Comparison of ENCODE assay signal across 21 mouse cellular contexts in the genomic region with DNA sequence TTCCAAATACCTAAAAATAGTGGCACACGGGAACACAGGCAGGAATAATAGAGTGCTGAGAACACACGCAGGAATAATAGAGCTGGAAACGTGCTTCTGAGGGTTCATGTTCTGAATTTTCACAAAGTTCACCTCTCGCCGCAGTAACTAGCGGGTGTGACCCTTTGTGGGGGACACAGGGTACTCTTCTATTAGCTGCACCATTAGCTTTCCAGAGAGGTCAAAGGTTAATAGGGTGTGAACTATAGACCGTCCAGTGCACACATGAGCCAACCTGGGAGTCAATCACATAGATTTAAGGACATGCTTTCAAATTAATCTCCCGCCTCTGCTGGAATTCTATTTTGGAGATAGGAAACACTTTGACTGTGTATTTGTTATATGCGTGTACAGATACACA. TPM values are rescaled to one million over a fixed set of nuclear protein-coding genes. Genes with fewer than 3 reads are reported as not detected.
A peak's percentile ranks its signal among the peaks of the same experiment; 100 is the strongest.
DNase-seq lines count a peak whose midpoint lies in the region; ATAC-seq and TF ChIP-seq lines count a peak whose summit lies in the region.
"Had no signal": no experiment of that assay in that cellular context is flagged by ENCODE, and none has a peak within 500 bp of the region (broad histone marks: within the 10 kb centered on the region; RNA-seq: fewer than 3 reads in every experiment).

No protein-coding gene starts in this region.

- no peak for TF ChIP-seq CTCF in kidney, adult 2 months (conservative IDR thresholded peaks at IDR 0.05; ENCODE audit: insufficient read depth, insufficient read length, low read depth, low read length)
- no peak for TF ChIP-seq CTCF in heart, adult 2 months (IDR thresholded peaks at IDR 0.05)

- no peaks in the 10 kb centered on the region for H3K27me3 ChIP-seq in kidney, adult 2 months (replicated peaks; ENCODE audit: control insufficient read depth, insufficient read depth, low read length)
- H3K27me3 ChIP-seq in neural tube, embryonic 13.5 days: no peaks in the 10 kb centered on the region
- no peaks in the 10 kb centered on the region for H3K27me3 ChIP-seq in kidney, embryonic 14.5 days (ENCODE audit: control insufficient read depth, insufficient read depth, low read length)
- H3K27me3 ChIP-seq in heart, adult 2 months (ENCODE audit: control insufficient read depth, insufficient read depth, low read length): no peaks in the 10 kb centered on the region
- H3K27me3 ChIP-seq: embryonic facial prominence, embryonic 15.5 days; hindbrain, embryonic 12.5 days had no signal

- H3K79me2 ChIP-seq in heart, adult 2 months (replicated peaks; ENCODE audit: control insufficient read depth, insufficient read depth, low read length): no peaks in the 10 kb centered on the region

- peak overlapping the region; percentile 93 for H3K27ac ChIP-seq in kidney, adult 2 months (ENCODE audit: insufficient read depth, low read depth, low read length)
- peak overlapping the region; percentile 46; the same call in 1 of the 2 replicates for H3K27ac ChIP-seq in neural tube, embryonic 13.5 days (replicated peaks)
- H3K27ac ChIP-seq in kidney, embryonic 14.5 days (ENCODE audit: low read depth, low read length): peak overlapping the region; percentile 47; the same call in 1 of the 2 replicates
- no peak overlapping the region for H3K27ac ChIP-seq in heart, adult 2 months
- H3K27ac ChIP-seq: embryonic facial prominence, embryonic 15.5 days; left cerebral cortex, adult 2 months had no signal

- WGBS in kidney, adult 2 months: 44% methylated on average over 9 of the region's 9 CpGs
- WGBS in neural tube, embryonic 13.5 days: 42% methylated on average over 9 of the region's 9 CpGs
- 46% methylated on average over 9 of the region's 9 CpGs for WGBS in kidney, embryonic 14.5 days
- WGBS in heart, adult 2 months: 90% methylated on average over 9 of the region's 9 CpGs

- TF ChIP-seq POLR2A in kidney, adult 2 months (IDR thresholded peaks at IDR 0.05; ENCODE audit: low read depth, low read length): no peak
- no peak for TF ChIP-seq POLR2A in heart, adult 2 months (IDR thresholded peaks at IDR 0.05; ENCODE audit: insufficient read depth, low read depth, low read length)

- no peaks in the 10 kb centered on the region; the same call in 1 of the 2 replicates for H3K9me3 ChIP-seq in neural tube, embryonic 13.5 days
- no peaks in the 10 kb centered on the region for H3K9me3 ChIP-seq in kidney, embryonic 14.5 days (ENCODE audit: control insufficient read depth, low read length)
- H3K9me3 ChIP-seq: embryonic facial prominence, embryonic 15.5 days; heart, embryonic 12.5 days; hindbrain, embryonic 12.5 days had no signal

- peaks cover 8% of the 10 kb centered on the region for H3K4me1 ChIP-seq in kidney, adult 2 months (ENCODE audit: control insufficient read depth, insufficient read depth, low read length)
- peaks cover 48% of the 10 kb centered on the region for H3K4me1 ChIP-seq in neural tube, embryonic 13.5 days (replicated peaks)
- no peaks in the 10 kb centered on the region; the same call in 1 of the 2 replicates for H3K4me1 ChIP-seq in kidney, embryonic 14.5 days (ENCODE audit: control insufficient read depth, insufficient read depth, low read length)
- no peaks in the 10 kb centered on the region for H3K4me1 ChIP-seq in heart, adult 2 months (ENCODE audit: control insufficient read depth, insufficient read depth, low read length)
- H3K4me1 ChIP-seq: embryonic facial prominence, embryonic 15.5 days; heart, embryonic 12.5 days had no signal

- H3K4me2 ChIP-seq in neural tube, embryonic 13.5 days: no peak overlapping the region
- H3K4me2 ChIP-seq in kidney, embryonic 14.5 days (replicated peaks; ENCODE audit: low read depth, low read length): no peak overlapping the region
- H3K4me2 ChIP-seq: embryonic facial prominence, embryonic 15.5 days; heart, embryonic 12.5 days; hindbrain, embryonic 12.5 days had no signal

- no peak for TF ChIP-seq EP300 in heart, adult 2 months (IDR thresholded peaks at IDR 0.05; ENCODE audit: insufficient read depth, low read depth, low read length)

- no peak overlapping the region for H3K4me3 ChIP-seq in kidney, adult 2 months (ENCODE audit: insufficient read depth, low read depth, low read length)
- H3K4me3 ChIP-seq in neural tube, embryonic 13.5 days: no peak overlapping the region
- no peak overlapping the region for H3K4me3 ChIP-seq in kidney, embryonic 14.5 days (ENCODE audit: low read length)
- H3K4me3 ChIP-seq in heart, adult 2 months: no peak overlapping the region
- H3K4me3 ChIP-seq: embryonic facial prominence, embryonic 15.5 days; heart, embryonic 12.5 days; hindbrain, embryonic 12.5 days; left cerebral cortex, adult 2 months had no signal

- intact Hi-C loops in heart, adult 2 months (cut with DNase I): no loop called here
- intact Hi-C loops in heart, postnatal 10 days (cut with DNase I): no loop called here

- H3K9ac ChIP-seq in neural tube, embryonic 13.5 days: no peak overlapping the region
- no peak overlapping the region for H3K9ac ChIP-seq in kidney, embryonic 14.5 days (ENCODE audit: low read depth, low read length)
- H3K9ac ChIP-seq in heart, adult 2 months (ENCODE audit: low read depth, low read length): no peak overlapping the region
- H3K9ac ChIP-seq: embryonic facial prominence, embryonic 15.5 days; heart, embryonic 12.5 days; hindbrain, embryonic 12.5 days had no signal

- peak; percentile 75 for DNase-seq in kidney, adult 2 months
- no peak for DNase-seq in kidney, adult 18-20 months
- no peak for DNase-seq in neural tube, embryonic 10.5 days (ENCODE audit: extremely low spot score, low spot score)
- peak; percentile 63 to 67 for DNase-seq in kidney, postnatal 36 days
- no peak for DNase-seq in heart, adult 2 months
- DNase-seq in heart, postnatal 10 days: no peak
- DNase-seq: adrenal gland, adult 2 months; B cell, adult 2 months; cerebellum, adult 11-12 months; cerebellum, postnatal 10 days; gastrocnemius, postnatal 10 days; lung, postnatal 10 days; right cerebral cortex, postnatal 25 days had no signal

- no peaks in the 10 kb centered on the region for H3K36me3 ChIP-seq in kidney, adult 2 months (ENCODE audit: control insufficient read depth, insufficient read depth, low read length)
- no peaks in the 10 kb centered on the region; the same call in 1 of the 2 replicates for H3K36me3 ChIP-seq in neural tube, embryonic 13.5 days
- no peaks in the 10 kb centered on the region for H3K36me3 ChIP-seq in kidney, embryonic 14.5 days (ENCODE audit: control insufficient read depth, insufficient read depth, low read length)
- H3K36me3 ChIP-seq in heart, adult 2 months (ENCODE audit: control insufficient read depth, insufficient read depth, low read length): no peaks in the 10 kb centered on the region
- H3K36me3 ChIP-seq: embryonic facial prominence, embryonic 15.5 days; heart, embryonic 12.5 days had no signal

- ATAC-seq in neural tube, embryonic 13.5 days (ENCODE audit: low read depth): no peak
- no peak for ATAC-seq in kidney, embryonic 14.5 days (ENCODE audit: low FRiP score, low TSS enrichment)
- ATAC-seq: forebrain, embryonic 14.5 days had no signal

RNA-seq across cellular contexts. Expression of gene Trim2, which starts 11.9 kb away (rescaled TPM):
- polyA plus RNA-seq in kidney, adult 2 months (2012; rRNA removed): 44.5 and 49.2 TPM in 2 replicates
- polyA plus RNA-seq in neural tube, embryonic 13.5 days (2015; fragmentation: Nextera tagmentation; extraction: Ambion mirVana): 126 and 142 TPM in 2 replicates
- 21.6 and 32.6 TPM in 2 replicates for polyA plus RNA-seq in kidney, embryonic 14.5 days (2014; fragmentation: Nextera tagmentation; extraction: Ambion mirVana)
- 1 to 10 TPM; 4.7 to 5.2 TPM for total RNA-seq in heart, adult 2 months (2021)
- polyA plus RNA-seq in heart, adult 2 months (2012; rRNA removed): 5.7 and 5.8 TPM in 2 replicates
- 1 to 10 TPM; 9.1 to 9.9 TPM for total RNA-seq in heart, postnatal 10 days (2021)
- total RNA-seq: granulocyte monocyte progenitor cell, adult 5-6 weeks had no signal

Comparison
In these comparisons a context has a peak if more than half of its experiments do, and no peak if none do; other contexts are left out.
1. DNase-seq: peak in kidney, adult 2 months (single experiment) and kidney, postnatal 36 days (2 of 2); none in kidney, adult 18-20 months (single experiment), neural tube, embryonic 10.5 days (single experiment), heart, adult 2 months (0 of 2) and heart, postnatal 10 days (0 of 2).